ENCODE assay signal across 29 mouse cellular contexts in genomic region chr11:66956303-66956702, GRCm38 (mm10). TPM values are rescaled to one million over a fixed set of nuclear protein-coding genes. Genes with fewer than 3 reads are reported as not detected.
DNase-seq lines count a peak whose midpoint lies in the region; ATAC-seq and TF ChIP-seq lines count a peak whose summit lies in the region.
"Had no signal": no experiment of that assay in that cellular context is flagged by ENCODE, and none has a peak within 500 bp of the region (broad histone marks: within the 10 kb centered on the region; RNA-seq: fewer than 3 reads in every experiment).

Gene Tmem238l, plus strand, starts transcription at chr11:66956638.

- peak; percentile 65 for ATAC-seq in intestine, postnatal 0 days
- ATAC-seq: activated CD4-positive, CD25-positive, alpha-beta regulatory T cell, adult 4 months; inflammation-experienced regulatory T-cells, adult 6 months had no signal

- 0 out of 2 replicates have a peak within 1 kb of the TSS, but pooled peaks have one; percentile 3 for H3K4me3 ChIP-seq in intestine, postnatal 0 days (ENCODE audit: low read depth, low read length)
- H3K4me3 ChIP-seq: embryonic facial prominence, embryonic 12.5 days; gastrocnemius, adult 2 months; heart, embryonic 10.5 days; limb, embryonic 10.5 days; midbrain, embryonic 10.5 days; neural tube, embryonic 15.5 days had no signal

- 44% methylated on average over 9 of the region's 9 CpGs for WGBS in intestine, postnatal 0 days

- H3K9me3 ChIP-seq in intestine, postnatal 0 days (ENCODE audit: control insufficient read depth) = no peaks in the 10 kb centered on the region
- H3K9me3 ChIP-seq: embryonic facial prominence, embryonic 12.5 days; heart, embryonic 10.5 days; limb, embryonic 10.5 days; midbrain, embryonic 10.5 days; neural tube, embryonic 15.5 days had no signal

- TF ChIP-seq CTCF in intestine, postnatal 0 days (IDR thresholded peaks at IDR 0.05; ENCODE audit: low read depth) = 0 out of 2 replicates have a peak, but pooled peaks have one; percentile 4

- no peaks in the 10 kb centered on the region for H3K36me3 ChIP-seq in intestine, postnatal 0 days (ENCODE audit: control insufficient read depth, insufficient read depth)
- H3K36me3 ChIP-seq: embryonic facial prominence, embryonic 12.5 days; heart, embryonic 10.5 days; limb, embryonic 10.5 days; midbrain, embryonic 10.5 days; neural tube, embryonic 15.5 days had no signal

- no peaks in the 10 kb centered on the region for H3K27me3 ChIP-seq in intestine, postnatal 0 days (replicated peaks; ENCODE audit: control insufficient read depth, insufficient read depth, low read length)
- H3K27me3 ChIP-seq: embryonic facial prominence, embryonic 12.5 days; neural tube, embryonic 15.5 days had no signal

- H3K4me2 ChIP-seq in intestine, postnatal 0 days (replicated peaks; ENCODE audit: low read depth) = peak within 1 kb of the TSS; percentile 51
- H3K4me2 ChIP-seq: embryonic facial prominence, embryonic 12.5 days; hindbrain, embryonic 14.5 days; neural tube, embryonic 15.5 days had no signal

- peak within 1 kb of the TSS; percentile 60 for H3K27ac ChIP-seq in intestine, postnatal 0 days (ENCODE audit: low read depth, low read length)
- H3K27ac ChIP-seq: embryonic facial prominence, embryonic 12.5 days; gastrocnemius, adult 2 months; heart, embryonic 10.5 days; hindbrain, embryonic 14.5 days; limb, embryonic 10.5 days; midbrain, embryonic 10.5 days; neural tube, embryonic 15.5 days had no signal

- H3K4me1 ChIP-seq in intestine, postnatal 0 days (replicated peaks; ENCODE audit: control insufficient read depth, insufficient read depth, low read length) = peaks cover 3% of the 10 kb centered on the region; the same call in 1 of the 2 replicates
- H3K4me1 ChIP-seq: embryonic facial prominence, embryonic 12.5 days; limb, embryonic 10.5 days; midbrain, embryonic 10.5 days; neural tube, embryonic 15.5 days had no signal

- DNase-seq in kidney, postnatal 36 days = peak; percentile 3 to 6
- no peak for DNase-seq in kidney, adult 9 months
- DNase-seq in urinary bladder, postnatal 14 days (ENCODE audit: low spot score) = peak; percentile 62
- no peak for DNase-seq in urinary bladder, postnatal 25 days (ENCODE audit: low spot score)
- no peak for DNase-seq in spleen, adult 18-20 months
- DNase-seq in spleen, postnatal 10 days (ENCODE audit: low spot score in 2 of 2) = no peak
- DNase-seq: adrenal gland, adult 8-10 months; cerebellum, adult 18-20 months; cerebellum, postnatal 14 days; gastrocnemius, adult 2 months; heart, postnatal 4 days; layer of hippocampus, adult 9-11 months; liver; lung, postnatal 4 days; thymus, adult 2 months; thymus, postnatal 4 days had no signal

- H3K9ac ChIP-seq in intestine, postnatal 0 days (ENCODE audit: low read depth, low read length) = no peak within 1 kb of the TSS
- H3K9ac ChIP-seq: embryonic facial prominence, embryonic 12.5 days; hindbrain, embryonic 14.5 days; neural tube, embryonic 15.5 days had no signal

RNA-seq across cellular contexts. Expression of gene Tmem238l, which starts in this region (rescaled TPM):
- polyA plus RNA-seq in intestine, postnatal 0 days (2015; fragmentation: Nextera tagmentation; extraction: Ambion mirVana) = 10.5 and 11.2 TPM in 2 replicates
- polyA plus RNA-seq: activated CD4-positive, CD25-positive, alpha-beta regulatory T cell, adult 4 months; embryonic facial prominence, embryonic 12.5 days; forebrain, embryonic 11.5 days; heart, embryonic 10.5 days; heart, embryonic 16.5 days; hindbrain, embryonic 14.5 days; inflammation-experienced regulatory T-cells, adult 6 months; limb, embryonic 10.5 days; liver, embryonic 16.5 days; lung, embryonic 16.5 days; midbrain, embryonic 10.5 days; neural tube, embryonic 15.5 days had no signal

Comparison
In these comparisons a context has a peak if more than half of its experiments do, and no peak if none do; other contexts are left out.
1. DNase-seq: peak in kidney, postnatal 36 days (2 of 2) and urinary bladder, postnatal 14 days (single experiment); none in kidney, adult 9 months (single experiment), urinary bladder, postnatal 25 days (single experiment), spleen, adult 18-20 months (0 of 2) and spleen, postnatal 10 days (0 of 2).